Mouse (Mus musculus) thymus, adult 2 months (tissue): Measurements from ENCODE around the gene Cdh5. TPM values are rescaled to one million over a fixed set of nuclear protein-coding genes. Genes with fewer than 3 reads are reported as not detected.

Experiments
- DNase-seq: peaks from one replicate; pipeline ENCODE4 v3.0.0; 2021
- H3K27ac ChIP-seq: fragments of 200-500 bp; 2 replicates; pipeline ENCODE4 v1.5.1; 2012; ENCODE audit warnings: low read length, control low read depth; ENCODE audit not compliant: control insufficient read depth, insufficient read depth
- H3K27me3 ChIP-seq: fragments of 200-500 bp; 2 replicates; pipeline ENCODE4 v1.6.1; 2012; ENCODE audit warnings: mild to moderate bottlenecking, low read length, moderate library complexity, mixed read lengths; ENCODE audit not compliant: control insufficient read depth, insufficient read depth
- H3K36me3 ChIP-seq: fragments of 200-500 bp; 2 replicates; pipeline ENCODE4 v1.6.1; 2012; ENCODE audit warnings: mild to moderate bottlenecking, low read length, moderate library complexity; ENCODE audit not compliant: control insufficient read depth, insufficient read depth
- H3K4me1 ChIP-seq: fragments of 200-500 bp; replicated peaks from 2 replicates; pipeline ENCODE4 v1.6.1; 2012; ENCODE audit warnings: low read length; ENCODE audit not compliant: control insufficient read depth, insufficient read depth
- H3K4me3 ChIP-seq: fragments of 200-500 bp; 2 replicates; pipeline ENCODE4 v1.5.1; 2012; ENCODE audit warnings: mild to moderate bottlenecking, low read length, control low read depth, moderate library complexity; ENCODE audit not compliant: control insufficient read depth, insufficient read depth
- CTCF ChIP-seq: fragments of 200-500 bp; IDR thresholded peaks from 2 replicates; pipeline ENCODE4 v1.5.1; 2012; ENCODE audit warnings: mild to moderate bottlenecking, control low read depth, low read length, moderate library complexity, borderline replicate concordance; ENCODE audit not compliant: control insufficient read depth, poor library complexity, insufficient read depth; ENCODE audit errors: extremely low read depth
- POLR2A ChIP-seq: fragments of 200-500 bp; IDR thresholded peaks from 2 replicates; pipeline ENCODE4 v1.6.1; 2012; ENCODE audit warnings: mild to moderate bottlenecking, low read length, control low read depth, moderate library complexity; ENCODE audit not compliant: control insufficient read depth, poor library complexity, insufficient read depth; ENCODE audit errors: extremely low read depth
- WGBS: fragments of 180-500 bp; shearing (Covaris S2); methylation state at CpG from one replicate; pipeline ENCODE4 v1.1.7; 2018; 5-methylcytosine and 5-hydroxymethylcytosine counted together
- polyA plus RNA-seq: library from polyadenylated mRNA; depleted of rRNA; stranded (reverse); fragments of >200 nt; gene quantifications from 2 replicates; pipeline ENCODE4 v1.2.3, GENCODE M21; 2012

Cdh5 gene
- polyA plus RNA-seq, 1 experiment = 17.4 TPM

- Histone ChIP-seq H3K27me3 (peaks cover 19% of the 10 kb centered on the region), H3K36me3 (no peaks in the 10 kb centered on the region), H3K4me3 (peak overlapping the region; percentile 9; the same call in 1 of the 2 replicates), H3K4me1 (no peaks in the 10 kb centered on the region), H3K27ac (no peak overlapping the region)
- WGBS = 8% methylated on average over 31 of the region's 32 CpGs
- TF ChIP-seq CTCF = no peak
- TF ChIP-seq POLR2A = no peak
- DNase-seq = no peak
These were observed 69.7 kb downstream of the Cdh5 start for GRCm38 (mm10) chr8:104171050-104171620.

GRCm38 (mm10) chr8:104172420-104172819 lies 71.0 kb downstream of the Cdh5 start:
- H3K27me3 ChIP-seq = peaks cover 19% of the 10 kb centered on the region
- H3K27ac ChIP-seq = no peak overlapping the region
- no peak for DNase-seq
- TF ChIP-seq CTCF (no peak), POLR2A (no peak)
- no peaks in the 10 kb centered on the region for H3K4me1 ChIP-seq
- H3K4me3 ChIP-seq = no peak overlapping the region
- no peaks in the 10 kb centered on the region for H3K36me3 ChIP-seq
- WGBS = 94% methylated on average over 6 of the region's 6 CpGs

- no peak for DNase-seq
- no peaks in the 10 kb centered on the region for H3K4me1 ChIP-seq
- H3K4me3 ChIP-seq = no peak overlapping the region
- WGBS = 46% methylated on average over 8 of the region's 8 CpGs
- TF ChIP-seq POLR2A (no peak), CTCF (no peak)
- H3K36me3 ChIP-seq = no peaks in the 10 kb centered on the region
- peaks cover 3% of the 10 kb centered on the region; the same call in 1 of the 2 replicates for H3K27me3 ChIP-seq
- no peak overlapping the region for H3K27ac ChIP-seq
These were observed 74.6 kb downstream of the Cdh5 start for GRCm38 (mm10) chr8:104175848-104176527.

GRCm38 (mm10) chr8:104177054-104177453 lies 75.6 kb downstream of the Cdh5 start:
- no peak for DNase-seq
- TF ChIP-seq POLR2A (no peak), CTCF (no peak)
- 93% methylated on average over 4 of the region's 4 CpGs for WGBS
- no peak overlapping the region for H3K4me3 ChIP-seq
- H3K27ac ChIP-seq = no peak overlapping the region
- no peaks in the 10 kb centered on the region for H3K4me1 ChIP-seq
- peaks cover 2% of the 10 kb centered on the region; the same call in 1 of the 2 replicates for H3K27me3 ChIP-seq
- H3K36me3 ChIP-seq = no peaks in the 10 kb centered on the region

- Histone ChIP-seq H3K27me3 (no peaks in the 10 kb centered on the region), H3K4me3 (no peak overlapping the region), H3K36me3 (no peaks in the 10 kb centered on the region), H3K27ac (no peak overlapping the region), H3K4me1 (no peaks in the 10 kb centered on the region)
- no peak for TF ChIP-seq POLR2A
- TF ChIP-seq CTCF = no peak
- DNase-seq = no peak
- 53% methylated on average over 6 of the region's 6 CpGs for WGBS
These were observed 83.5 kb downstream of the Cdh5 start for GRCm38 (mm10) chr8:104184905-104185304.

GRCm38 (mm10) chr8:104186827-104187226 lies 85.4 kb downstream of the Cdh5 start:
- WGBS = 89% methylated on average over 4 of the region's 4 CpGs
- Histone ChIP-seq H3K36me3 (no peaks in the 10 kb centered on the region), H3K4me3 (no peak overlapping the region), H3K27ac (no peak overlapping the region), H3K27me3 (no peaks in the 10 kb centered on the region), H3K4me1 (no peaks in the 10 kb centered on the region)
- TF ChIP-seq POLR2A (no peak), CTCF (no peak)
- no peak for DNase-seq

- WGBS = 87% methylated on average over 6 of the region's 6 CpGs
- TF ChIP-seq POLR2A = no peak
- Histone ChIP-seq H3K4me3 (no peak overlapping the region), H3K27ac (no peak overlapping the region), H3K27me3 (no peaks in the 10 kb centered on the region), H3K36me3 (no peaks in the 10 kb centered on the region), H3K4me1 (no peaks in the 10 kb centered on the region; the same call in 1 of the 2 replicates)
- DNase-seq = no peak
These were observed 86.2 kb downstream of the Cdh5 start for GRCm38 (mm10) chr8:104187622-104188021.
